ENCODE assay signal across 8 mouse cellular contexts in genomic region chrX:160995131-160995667, GRCm38 (mm10). TPM values are rescaled to one million over a fixed set of nuclear protein-coding genes. Genes with fewer than 3 reads are reported as not detected.
DNase-seq lines count a peak whose midpoint lies in the region; ATAC-seq and TF ChIP-seq lines count a peak whose summit lies in the region.

No protein-coding gene starts in this region.

- H3K9me3 ChIP-seq in erythroblast, embryonic 14.5 days (ENCODE audit: control insufficient read depth, low read length), result peaks cover 6% of the 10 kb centered on the region; the same call in 1 of the 2 replicates
- no peaks in the 10 kb centered on the region for H3K9me3 ChIP-seq in forebrain, postnatal 0 days (ENCODE audit: low read length)
- H3K9me3 ChIP-seq in hindbrain, embryonic 12.5 days (replicated peaks), result no peaks in the 10 kb centered on the region
- H3K9me3 ChIP-seq in midbrain, embryonic 11.5 days (ENCODE audit: control insufficient read depth, low read length), result no peaks in the 10 kb centered on the region

- H3K27me3 ChIP-seq in erythroblast, embryonic 14.5 days (ENCODE audit: control insufficient read depth), result peaks cover 26% of the 10 kb centered on the region
- no peaks in the 10 kb centered on the region for H3K27me3 ChIP-seq in forebrain, postnatal 0 days (ENCODE audit: insufficient read depth, low read length)
- peaks cover 25% of the 10 kb centered on the region for H3K27me3 ChIP-seq in hindbrain, embryonic 12.5 days
- H3K27me3 ChIP-seq in midbrain, embryonic 11.5 days (ENCODE audit: control insufficient read depth, insufficient read depth, low read length), result peaks cover 5% of the 10 kb centered on the region

- peak overlapping the region; percentile 41 for H3K4me2 ChIP-seq in forebrain, postnatal 0 days (ENCODE audit: low read depth)
- peak overlapping the region; percentile 40 for H3K4me2 ChIP-seq in hindbrain, embryonic 12.5 days (replicated peaks)
- H3K4me2 ChIP-seq in midbrain, embryonic 11.5 days, result peak overlapping the region; percentile 24

- H3K36me3 ChIP-seq in erythroblast, embryonic 14.5 days (ENCODE audit: control insufficient read depth), result no peaks in the 10 kb centered on the region
- no peaks in the 10 kb centered on the region for H3K36me3 ChIP-seq in forebrain, postnatal 0 days (ENCODE audit: insufficient read depth)
- H3K36me3 ChIP-seq in hindbrain, embryonic 12.5 days, result no peaks in the 10 kb centered on the region
- no peaks in the 10 kb centered on the region for H3K36me3 ChIP-seq in midbrain, embryonic 11.5 days (ENCODE audit: control insufficient read depth, insufficient read depth, low read length)

- peak; percentile 47 to 52 for DNase-seq in adrenal gland, postnatal 36 days
- peak; percentile 76 for DNase-seq in forebrain, postnatal 0 days
- DNase-seq in left cerebral cortex, postnatal 14 days (ENCODE audit: low spot score in 2 of 2), result peak; percentile 31 to 72
- DNase-seq in midbrain, embryonic 11.5 days (ENCODE audit: low spot score, missing footprints), result peak; percentile 91
- DNase-seq in yolk sac, embryonic 10.5 days (ENCODE audit: low spot score), result no peak

- H3K4me1 ChIP-seq in erythroblast, embryonic 14.5 days (ENCODE audit: control insufficient read depth), result peaks cover 9% of the 10 kb centered on the region
- H3K4me1 ChIP-seq in forebrain, postnatal 0 days (ENCODE audit: insufficient read depth), result no peaks in the 10 kb centered on the region
- 0 out of 2 replicates have a peak, but pooled peaks cover 2% of the 10 kb centered on the region for H3K4me1 ChIP-seq in hindbrain, embryonic 12.5 days
- H3K4me1 ChIP-seq in midbrain, embryonic 11.5 days (ENCODE audit: control insufficient read depth, insufficient read depth, low read length), result no peaks in the 10 kb centered on the region; the same call in 1 of the 2 replicates

- intact Hi-C loops in left cerebral cortex, postnatal 14 days (cut with DNase I), result loop anchor here (10.0 kb wide), 1 partner anchor 400 kb away; no protein-coding TSS in a partner anchor

- no peak for ATAC-seq in erythroblast, adult 5-6 weeks (replicated peaks; ENCODE audit: low FRiP score, poor library complexity, severe bottlenecking)
- ATAC-seq in forebrain, postnatal 0 days, result peak; percentile 26
- peak; percentile 51 for ATAC-seq in hindbrain, embryonic 12.5 days (ENCODE audit: low FRiP score)
- peak; percentile 49 for ATAC-seq in midbrain, embryonic 11.5 days (ENCODE audit: low FRiP score)

- no peak for TF ChIP-seq CTCF in forebrain, postnatal 0 days (IDR thresholded peaks at IDR 0.05; ENCODE audit: low read depth)

- 24% methylated on average over 30 of the region's 31 CpGs for WGBS in forebrain, postnatal 0 days
- WGBS in hindbrain, embryonic 12.5 days, result 19% methylated on average over 29 of the region's 31 CpGs
- 19% methylated on average over 29 of the region's 31 CpGs for WGBS in midbrain, embryonic 11.5 days

- peak overlapping the region; percentile 57 for H3K9ac ChIP-seq in forebrain, postnatal 0 days
- peak overlapping the region; percentile 18; the same call in 1 of the 2 replicates for H3K9ac ChIP-seq in hindbrain, embryonic 12.5 days
- peak overlapping the region; percentile 48 for H3K9ac ChIP-seq in midbrain, embryonic 11.5 days (ENCODE audit: low read length)

- peak overlapping the region; percentile 74 for H3K4me3 ChIP-seq in erythroblast, embryonic 14.5 days (replicated peaks)
- H3K4me3 ChIP-seq in forebrain, postnatal 0 days (ENCODE audit: low read depth, low read length), result peak overlapping the region; percentile 42
- peak overlapping the region; percentile 55 for H3K4me3 ChIP-seq in hindbrain, embryonic 12.5 days
- H3K4me3 ChIP-seq in midbrain, embryonic 11.5 days (ENCODE audit: low read depth, low read length), result peak overlapping the region; percentile 57

- H3K27ac ChIP-seq in forebrain, postnatal 0 days (ENCODE audit: low read depth, low read length), result peak overlapping the region; percentile 85
- peak overlapping the region; percentile 81 for H3K27ac ChIP-seq in hindbrain, embryonic 12.5 days
- peak overlapping the region; percentile 76 for H3K27ac ChIP-seq in midbrain, embryonic 11.5 days (ENCODE audit: low read depth, low read length)

RNA-seq across cellular contexts. Expression of gene Cdkl5, which starts 0.7 kb away (rescaled TPM):
- 0.02 TPM in 1 of 2 replicates, not detected in the other for polyA plus RNA-seq in erythroblast, embryonic 14.5 days (2012)
- total RNA-seq in erythroblast, adult 5-6 weeks (2015; ENCODE audit: low replicate concordance), result 0.19 TPM in 1 of 2 replicates, not detected in the other
- total RNA-seq in erythroblast, adult 5-6 weeks (2017; ENCODE audit: low replicate concordance), result 0.26 TPM in 1 of 2 replicates, not detected in the other
- total RNA-seq in adrenal gland, postnatal 36 days (2021), result 10 to 100 TPM; 17.5 to 24.1 TPM
- total RNA-seq in forebrain, postnatal 0 days (2014; rRNA removed), result 25.6 and 31.9 TPM in 2 replicates
- polyA plus RNA-seq in forebrain, postnatal 0 days (2015; fragmentation: Nextera tagmentation; extraction: Ambion mirVana), result 5.8 and 7.2 TPM in 2 replicates
- polyA plus RNA-seq in hindbrain, embryonic 12.5 days (2016; fragmentation: Nextera tagmentation; extraction: Ambion mirVana), result 2.5 and 2.7 TPM in 2 replicates
- 100 to 1,000 TPM; 151 to 161 TPM for total RNA-seq in left cerebral cortex, postnatal 14 days (2021)
- 4.4 and 4.8 TPM in 2 replicates for polyA plus RNA-seq in midbrain, embryonic 11.5 days (2014; fragmentation: Nextera tagmentation; extraction: Ambion mirVana)

Comparison
In these comparisons a context has a peak if more than half of its experiments do, and no peak if none do; other contexts are left out.
1. RNA of gene Cdkl5, which starts 0.7 kb away (total RNA-seq): 151 to 161 TPM in left cerebral cortex, postnatal 14 days, 25.6 to 31.9 TPM in forebrain, postnatal 0 days and 17.5 to 24.1 TPM in adrenal gland, postnatal 36 days; 0.19 to 0.26 TPM in erythroblast, adult 5-6 weeks; every median in the first group is over 10 times any median in the second.
2. Peak in every context shown above with its lines, with median percentiles within 50 percentile points of each other: H3K4me3 ChIP-seq, H3K27ac ChIP-seq, H3K4me2 ChIP-seq and H3K9ac ChIP-seq.